Mouse (Mus musculus) lung, adult 18-20 months (tissue): ENCODE data around the gene Hcst.

ENCODE experiments used
- DNase-seq, 2 experiments: peaks; one replicate each; pipeline ENCODE4 v3.0.0; 2022; ENCODE audit warnings: mixed read lengths in 2 of 2

The Hcst gene

GRCm38 (mm10) chr7:30419561-30420499, at the start of gene Hcst:
TSS of gene Hcst (minus strand) at chr7:30419854.
- DNase-seq, result peak; percentile 43 to 52

GRCm38 (mm10) chr7:30464816-30465300, 45.2 kb upstream of the Hcst start:
- DNase-seq, result no peak

- no peak for DNase-seq
Observed at GRCm38 (mm10) chr7:30463996-30464395, 44.3 kb upstream of the Hcst start.

- no peak for DNase-seq
Observed at GRCm38 (mm10) chr7:30463568-30463967, 43.9 kb upstream of the Hcst start.

- DNase-seq, result no peak
Observed at GRCm38 (mm10) chr7:30459484-30459883, 39.8 kb upstream of the Hcst start.

GRCm38 (mm10) chr7:30457629-30458330, 38.1 kb upstream of the Hcst start, which contains the start of the genes Kirrel2 and Nphs1:
TSS of gene Kirrel2 (minus strand) at chr7:30457690.
TSS of gene Nphs1 (plus strand) at chr7:30458315.
- DNase-seq, result no peak

- no peak for DNase-seq
Observed at GRCm38 (mm10) chr7:30456911-30457628, 37.4 kb upstream of the Hcst start.

- no peak for DNase-seq
Observed at GRCm38 (mm10) chr7:30456487-30456886, 36.8 kb upstream of the Hcst start.

GRCm38 (mm10) chr7:30454259-30454658, 34.6 kb upstream of the Hcst start:
- no peak for DNase-seq

- peak; percentile 59 to 67 for DNase-seq
Observed at GRCm38 (mm10) chr7:30453766-30454165, 34.1 kb upstream of the Hcst start.

GRCm38 (mm10) chr7:30453327-30453726, 33.7 kb upstream of the Hcst start:
- DNase-seq, result no peak

- no peak for DNase-seq
Observed at GRCm38 (mm10) chr7:30450241-30450640, 30.6 kb upstream of the Hcst start.

GRCm38 (mm10) chr7:30444971-30445751, 25.5 kb upstream of the Hcst start, which contains the start of gene Aplp1:
TSS of gene Aplp1 (minus strand) at chr7:30445535.
- peak; percentile 42 to 47 for DNase-seq

GRCm38 (mm10) chr7:30444154-30444970, 24.7 kb upstream of the Hcst start:
- DNase-seq, result peak in 1 of 2 experiments; percentile 30

- no peak for DNase-seq
Observed at GRCm38 (mm10) chr7:30443696-30444095, 24.0 kb upstream of the Hcst start.

- peak in 1 of 2 experiments; percentile 19 for DNase-seq
Observed at GRCm38 (mm10) chr7:30440697-30441096, 21.0 kb upstream of the Hcst start.

GRCm38 (mm10) chr7:30439734-30440133, 20.1 kb upstream of the Hcst start:
- DNase-seq, result no peak

GRCm38 (mm10) chr7:30436879-30437278, 17.2 kb upstream of the Hcst start:
- no peak for DNase-seq

GRCm38 (mm10) chr7:30435156-30435555, 15.5 kb upstream of the Hcst start:
- no peak for DNase-seq

GRCm38 (mm10) chr7:30434701-30435100, 15.0 kb upstream of the Hcst start:
- no peak for DNase-seq

GRCm38 (mm10) chr7:30434238-30434637, 14.6 kb upstream of the Hcst start:
- peak in 1 of 2 experiments; percentile 34 for DNase-seq
